Mouse (Mus musculus) stomach, embryonic 15.5 days (tissue): ENCODE data around the gene Pdcl2. TPM values are rescaled to one million over a fixed set of nuclear protein-coding genes. Genes with fewer than 3 reads are reported as not detected.

Experiments used
- ATAC-seq: fragments of 200-750 bp; cut with Nextera tagmentation; 2 replicates; pipeline ENCODE4 v1.8.0; 2017; ENCODE audit warnings: low read depth, moderate number of reproducible peaks, moderate TSS enrichment; ENCODE audit not compliant: insufficient read depth, low FRiP score
- H3K27ac ChIP-seq: fragments of 300-500 bp; sonication (generic); 2 replicates; pipeline ENCODE4 v1.5.1; 2015; ENCODE audit warnings: mild to moderate bottlenecking, inconsistent platforms
- H3K27me3 ChIP-seq: fragments of 300-500 bp; sonication (generic); replicated peaks from 2 replicates; pipeline ENCODE4 v1.6.1; 2015; ENCODE audit warnings: inconsistent platforms
- H3K36me3 ChIP-seq: fragments of 300-500 bp; sonication (generic); 2 replicates; pipeline ENCODE4 v1.6.1; 2015; ENCODE audit warnings: inconsistent platforms
- H3K4me1 ChIP-seq: fragments of 300-500 bp; sonication (generic); 2 replicates; pipeline ENCODE4 v1.6.1; 2015; ENCODE audit warnings: inconsistent platforms
- H3K4me2 ChIP-seq: fragments of 300-500 bp; sonication (generic); 2 replicates; pipeline ENCODE4 v1.6.1; 2015; ENCODE audit warnings: mild to moderate bottlenecking, inconsistent platforms
- H3K4me3 ChIP-seq: fragments of 300-500 bp; sonication (generic); replicated peaks from 2 replicates; pipeline ENCODE4 v1.5.1; 2015; ENCODE audit warnings: inconsistent platforms
- H3K9ac ChIP-seq: fragments of 300-500 bp; sonication (generic); 2 replicates; pipeline ENCODE4 v1.6.1; 2015; ENCODE audit warnings: inconsistent platforms
- H3K9me3 ChIP-seq: fragments of 300-500 bp; sonication (generic); 2 replicates; pipeline ENCODE4 v1.6.1; 2016; ENCODE audit warnings: inconsistent platforms
- WGBS: fragments of 180-500 bp; shearing (Covaris S2); methylation state at CpG from one replicate; pipeline ENCODE4 v1.1.7; 2015; 5-methylcytosine and 5-hydroxymethylcytosine counted together
- polyA plus RNA-seq: library from polyadenylated mRNA; unstranded; fragments of >200 nt; fragmentation: Nextera tagmentation; extraction: Ambion mirVana; gene quantifications from 2 replicates; pipeline ENCODE4 v1.2.1, GENCODE M21; 2015

The Pdcl2 gene
- polyA plus RNA-seq, 1 experiment from 2014 or later = not detected

GRCm38 (mm10) chr5:76333833-76334232 is 2.9 kb upstream of the Pdcl2 start:
- WGBS = 83% methylated on average over 4 of the region's 4 CpGs
- H3K27me3 ChIP-seq = no peaks in the 10 kb centered on the region
- no peaks in the 10 kb centered on the region for H3K9me3 ChIP-seq
- H3K9ac ChIP-seq = no peak overlapping the region
- no peak overlapping the region for H3K4me3 ChIP-seq
- H3K4me2 ChIP-seq = no peak overlapping the region
- no peaks in the 10 kb centered on the region for H3K4me1 ChIP-seq
- ATAC-seq = no peak
- H3K27ac ChIP-seq = no peak overlapping the region
- no peaks in the 10 kb centered on the region for H3K36me3 ChIP-seq

GRCm38 (mm10) chr5:76327296-76327695 is 3.7 kb downstream of the Pdcl2 start:
- H3K4me3 ChIP-seq = no peak overlapping the region
- no peaks in the 10 kb centered on the region for H3K4me1 ChIP-seq
- no peak overlapping the region for H3K9ac ChIP-seq
- ATAC-seq = no peak
- H3K9me3 ChIP-seq = no peaks in the 10 kb centered on the region
- no peak overlapping the region for H3K4me2 ChIP-seq
- H3K36me3 ChIP-seq = no peaks in the 10 kb centered on the region
- no peaks in the 10 kb centered on the region for H3K27me3 ChIP-seq
- no peak overlapping the region for H3K27ac ChIP-seq
- WGBS = 65% methylated on average over 2 of the region's 2 CpGs

GRCm38 (mm10) chr5:76325113-76325512 is 5.8 kb downstream of the Pdcl2 start:
- H3K4me2 ChIP-seq = no peak overlapping the region
- no peaks in the 10 kb centered on the region for H3K27me3 ChIP-seq
- 84% methylated on average over 4 of the region's 4 CpGs for WGBS
- no peak overlapping the region for H3K27ac ChIP-seq
- no peak overlapping the region for H3K9ac ChIP-seq
- no peak for ATAC-seq
- H3K4me1 ChIP-seq = no peaks in the 10 kb centered on the region
- H3K36me3 ChIP-seq = no peaks in the 10 kb centered on the region
- no peaks in the 10 kb centered on the region for H3K9me3 ChIP-seq
- no peak overlapping the region for H3K4me3 ChIP-seq

GRCm38 (mm10) chr5:76321249-76322196 is 9.4 kb downstream of the Pdcl2 start:
- 54% methylated on average over 11 of the region's 11 CpGs for WGBS
- Histone ChIP-seq H3K9ac (no peak overlapping the region), H3K27ac (peak overlapping the region; percentile 7; the same call in 1 of the 2 replicates), H3K4me2 (no peak overlapping the region), H3K36me3 (no peaks in the 10 kb centered on the region), H3K4me1 (no peaks in the 10 kb centered on the region), H3K4me3 (no peak overlapping the region), H3K27me3 (no peaks in the 10 kb centered on the region), H3K9me3 (no peaks in the 10 kb centered on the region)
- ATAC-seq = no peak

GRCm38 (mm10) chr5:76308206-76308605 is 22.8 kb downstream of the Pdcl2 start:
- no peaks in the 10 kb centered on the region for H3K36me3 ChIP-seq
- no peak for ATAC-seq

GRCm38 (mm10) chr5:76306261-76306660 is 24.7 kb downstream of the Pdcl2 start:
- no peak overlapping the region for H3K9ac ChIP-seq
- WGBS = 53% methylated on average over 3 of the region's 3 CpGs
- ATAC-seq = no peak
- no peaks in the 10 kb centered on the region for H3K27me3 ChIP-seq
- no peak overlapping the region for H3K4me3 ChIP-seq
- no peaks in the 10 kb centered on the region for H3K9me3 ChIP-seq
- peak overlapping the region; percentile 52; the same call in 1 of the 2 replicates for H3K27ac ChIP-seq
- no peak overlapping the region for H3K4me2 ChIP-seq
- peaks cover 3% of the 10 kb centered on the region; the same call in 1 of the 2 replicates for H3K4me1 ChIP-seq
- no peaks in the 10 kb centered on the region for H3K36me3 ChIP-seq

More at GRCm38 (mm10) chr5:76308206-76308605, 22.8 kb downstream of the Pdcl2 start:
- H3K9me3 ChIP-seq = no peaks in the 10 kb centered on the region
- H3K4me3 ChIP-seq = no peak overlapping the region
- no peak overlapping the region for H3K4me2 ChIP-seq
- H3K27me3 ChIP-seq = no peaks in the 10 kb centered on the region
- WGBS = 64% methylated on average over 2 of the region's 2 CpGs
- no peak overlapping the region for H3K9ac ChIP-seq
- H3K27ac ChIP-seq = no peak overlapping the region
- peaks cover 3% of the 10 kb centered on the region; the same call in 1 of the 2 replicates for H3K4me1 ChIP-seq

- H3K4me3 ChIP-seq = peak overlapping the region; percentile 98; the same call in 1 of the 2 replicates
- H3K4me1 ChIP-seq = peaks cover 3% of the 10 kb centered on the region; the same call in 1 of the 2 replicates
- H3K36me3 ChIP-seq = no peaks in the 10 kb centered on the region
- no peak for ATAC-seq
- H3K4me2 ChIP-seq = peak overlapping the region; percentile 87
- H3K9me3 ChIP-seq = no peaks in the 10 kb centered on the region
- WGBS = 6% methylated on average over 7 of the region's 8 CpGs
- no peaks in the 10 kb centered on the region for H3K27me3 ChIP-seq
- no peak overlapping the region for H3K9ac ChIP-seq
- peak overlapping the region; percentile 52; the same call in 1 of the 2 replicates for H3K27ac ChIP-seq
Measured at GRCm38 (mm10) chr5:76305616-76306015, 25.3 kb downstream of the Pdcl2 start.

- Histone ChIP-seq H3K27ac (peak within 1 kb of the TSS; percentile 97), H3K9me3 (no peaks in the 10 kb centered on the region), H3K4me2 (peak within 1 kb of the TSS; percentile 87), H3K4me1 (peaks cover 3% of the 10 kb centered on the region; the same call in 1 of the 2 replicates), H3K9ac (peak within 1 kb of the TSS; percentile 89), H3K36me3 (no peaks in the 10 kb centered on the region), H3K4me3 (peak within 1 kb of the TSS; percentile 98), H3K27me3 (no peaks in the 10 kb centered on the region)
- under 1% methylated on average over 97 of the region's 104 CpGs for WGBS
- ATAC-seq = peak; percentile 84
Measured at GRCm38 (mm10) chr5:76304452-76305341, 26.3 kb downstream of the Pdcl2 start, which contains the start of gene Clock. Clock (minus strand) TSS chr5:76304792.

- H3K9me3 ChIP-seq = no peaks in the 10 kb centered on the region
- H3K9ac ChIP-seq = peak overlapping the region; percentile 89
- no peaks in the 10 kb centered on the region for H3K36me3 ChIP-seq
- H3K27me3 ChIP-seq = no peaks in the 10 kb centered on the region
- peak; percentile 75 for ATAC-seq
- peaks cover 3% of the 10 kb centered on the region; the same call in 1 of the 2 replicates for H3K4me1 ChIP-seq
- peak overlapping the region; percentile 98 for H3K4me3 ChIP-seq
- peak overlapping the region; percentile 87 for H3K4me2 ChIP-seq
- H3K27ac ChIP-seq = peak overlapping the region; percentile 97
- under 1% methylated on average over 99 of the region's 100 CpGs for WGBS
Measured at GRCm38 (mm10) chr5:76303745-76304451, 27.1 kb downstream of the Pdcl2 start.

- Histone ChIP-seq H3K4me3 (peak overlapping the region; percentile 98), H3K36me3 (no peaks in the 10 kb centered on the region), H3K27ac (peak overlapping the region; percentile 97), H3K27me3 (no peaks in the 10 kb centered on the region), H3K4me1 (peaks cover 3% of the 10 kb centered on the region; the same call in 1 of the 2 replicates), H3K9me3 (no peaks in the 10 kb centered on the region), H3K9ac (peak overlapping the region; percentile 89), H3K4me2 (peak overlapping the region; percentile 87)
- no peak for ATAC-seq
- 5% methylated on average over 11 of the region's 11 CpGs for WGBS
Measured at GRCm38 (mm10) chr5:76303379-76303744, 27.6 kb downstream of the Pdcl2 start.

- WGBS = 78% methylated on average over 2 of the region's 2 CpGs
- H3K27ac ChIP-seq = no peak overlapping the region
- ATAC-seq = no peak
Measured at GRCm38 (mm10) chr5:76302009-76302408, 28.9 kb downstream of the Pdcl2 start.

More at GRCm38 (mm10) chr5:76302009-76302408, 28.9 kb downstream of the Pdcl2 start:
- H3K27me3 ChIP-seq = no peaks in the 10 kb centered on the region
- H3K4me1 ChIP-seq = peaks cover 3% of the 10 kb centered on the region; the same call in 1 of the 2 replicates
- H3K9ac ChIP-seq = no peak overlapping the region
- H3K36me3 ChIP-seq = no peaks in the 10 kb centered on the region
- H3K4me2 ChIP-seq = no peak overlapping the region
- H3K4me3 ChIP-seq = no peak overlapping the region
- H3K9me3 ChIP-seq = no peaks in the 10 kb centered on the region
